Comparison of ENCODE assay signal across 37 mouse cellular contexts in genomic region chr16:4956609-4957008, GRCm38 (mm10). TPM values are rescaled to one million over a fixed set of nuclear protein-coding genes. Genes with fewer than 3 reads are reported as not detected.
"Had no signal": no experiment of that assay in that cellular context is flagged by ENCODE, and none has a peak within 500 bp of the region (broad histone marks: within the 10 kb centered on the region; RNA-seq: fewer than 3 reads in every experiment).

No protein-coding gene starts in this region.

- H3K27ac ChIP-seq: gastrocnemius, adult 2 months; heart, embryonic 10.5 days; hindbrain, embryonic 10.5 days; hindbrain, embryonic 12.5 days; hindbrain, embryonic 14.5 days; intestine, embryonic 15.5 days; limb, embryonic 10.5 days; limb, embryonic 12.5 days had no signal

- H3K9ac ChIP-seq: heart, embryonic 12.5 days; hindbrain, embryonic 12.5 days; hindbrain, embryonic 14.5 days; intestine, embryonic 15.5 days; limb, embryonic 12.5 days had no signal

- H3K4me2 ChIP-seq: heart, embryonic 12.5 days; hindbrain, embryonic 12.5 days; hindbrain, embryonic 14.5 days; intestine, embryonic 15.5 days; limb, embryonic 12.5 days; liver, embryonic 11.5 days had no signal

- H3K9me3 ChIP-seq: heart, embryonic 10.5 days; heart, embryonic 12.5 days; hindbrain, embryonic 10.5 days; hindbrain, embryonic 12.5 days; intestine, embryonic 15.5 days; limb, embryonic 10.5 days; limb, embryonic 12.5 days had no signal

- H3K27me3 ChIP-seq: heart, embryonic 12.5 days; hindbrain, embryonic 12.5 days; intestine, embryonic 15.5 days; limb, embryonic 12.5 days had no signal

- DNase-seq: gastrocnemius, adult 2 months; gastrocnemius, postnatal 10 days; gastrocnemius, postnatal 25 days; heart, adult 18-20 months; heart, postnatal 10 days; heart, postnatal 4 days; kidney, adult 18-20 months; kidney, adult 8-10 months; kidney, postnatal 10 days; kidney, postnatal 4 days; layer of hippocampus, adult 9-11 months; liver had no signal

- ATAC-seq: hindbrain, embryonic 16.5 days; inflammation-experienced regulatory T-cells, adult 6 months; intestine, embryonic 15.5 days; intestine, postnatal 0 days had no signal

- H3K4me3 ChIP-seq: gastrocnemius, adult 2 months; heart, embryonic 10.5 days; heart, embryonic 12.5 days; hindbrain, embryonic 10.5 days; hindbrain, embryonic 12.5 days; intestine, embryonic 15.5 days; limb, embryonic 10.5 days; limb, embryonic 12.5 days had no signal

- H3K4me1 ChIP-seq: heart, embryonic 10.5 days; heart, embryonic 12.5 days; hindbrain, embryonic 10.5 days; hindbrain, embryonic 12.5 days; intestine, embryonic 15.5 days; limb, embryonic 10.5 days; limb, embryonic 12.5 days had no signal

RNA-seq across cellular contexts. Expression of gene Sept12, which starts 41.0 kb away (rescaled TPM):
- total RNA-seq: gastrocnemius, adult 2 months; gastrocnemius, postnatal 10 days; gastrocnemius, postnatal 25 days; gastrocnemius, postnatal 4 days; granulocyte monocyte progenitor cell, adult 5-6 weeks; heart, adult 18-20 months; heart, adult 8-10 months; heart, postnatal 10 days; heart, postnatal 25 days; heart, postnatal 4 days; layer of hippocampus, adult 8-10 months; layer of hippocampus, postnatal 25 days; left cerebral cortex, adult 8-10 months; left cerebral cortex, postnatal 10 days; left cerebral cortex, postnatal 36 days had no signal
- polyA plus RNA-seq: frontal cortex, adult 2 months; heart, embryonic 10.5 days; heart, embryonic 12.5 days; heart, embryonic 14.5 days; heart, embryonic 16.5 days; hindbrain, embryonic 12.5 days; hindbrain, embryonic 14.5 days; hindbrain, embryonic 16.5 days; inflammation-experienced regulatory T-cells, adult 6 months; intestine, embryonic 15.5 days; intestine, postnatal 0 days; kidney, embryonic 16.5 days; limb, embryonic 10.5 days; liver, embryonic 11.5 days had no signal

RNA-seq across cellular contexts. Expression of gene Smim22, which starts 50.5 kb away (rescaled TPM):
- total RNA-seq: gastrocnemius, adult 2 months; gastrocnemius, postnatal 10 days; gastrocnemius, postnatal 25 days; gastrocnemius, postnatal 4 days; granulocyte monocyte progenitor cell, adult 5-6 weeks; heart, adult 18-20 months; heart, adult 8-10 months; heart, postnatal 10 days; heart, postnatal 25 days; heart, postnatal 4 days; layer of hippocampus, adult 8-10 months; layer of hippocampus, postnatal 25 days; left cerebral cortex, adult 8-10 months; left cerebral cortex, postnatal 10 days; left cerebral cortex, postnatal 36 days had no signal
- polyA plus RNA-seq: inflammation-experienced regulatory T-cells, adult 6 months had no signal
